9 mouse cellular contexts compared by ENCODE assay signal in the genomic region with DNA sequence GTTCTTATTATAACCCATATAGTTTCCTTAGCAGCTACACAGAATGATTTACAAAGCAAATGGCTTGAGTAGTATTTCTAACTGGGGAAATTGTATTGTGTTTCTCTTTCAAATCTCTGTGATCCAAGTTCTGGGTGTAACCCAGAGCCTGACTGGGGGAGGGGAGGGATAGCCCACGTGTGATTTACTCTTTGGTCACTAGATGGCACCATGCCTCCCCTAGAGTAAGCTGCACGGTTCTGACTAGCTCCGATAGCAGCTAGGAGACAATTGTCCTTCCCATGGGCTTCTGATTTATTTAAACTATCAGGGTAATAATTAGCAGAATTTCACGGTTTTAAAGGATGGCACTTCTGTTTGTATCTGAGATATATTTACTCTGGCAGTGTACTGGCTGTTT.
DNase-seq lines count a peak whose midpoint lies in the region; ATAC-seq and TF ChIP-seq lines count a peak whose summit lies in the region.
"Had no signal": no experiment of that assay in that cellular context is flagged by ENCODE, and none has a peak within 500 bp of the region (broad histone marks: within the 10 kb centered on the region; RNA-seq: fewer than 3 reads in every experiment).

No protein-coding gene starts in this region.

- WGBS in forebrain, embryonic 14.5 days: under 1% methylated on average over 4 of the region's 4 CpGs
- WGBS in hindbrain, embryonic 10.5 days: 4% methylated on average over 4 of the region's 4 CpGs
- WGBS in lung, adult 2 months: 1% methylated on average over 4 of the region's 4 CpGs

- TF ChIP-seq CTCF in layer of hippocampus, adult 2 months (conservative IDR thresholded peaks at IDR 0.05): peak; percentile 97
- TF ChIP-seq CTCF in lung, adult 2 months (IDR thresholded peaks at IDR 0.05; ENCODE audit: insufficient read depth, low read length): peak; percentile 90

- TF ChIP-seq POLR2A in lung, adult 2 months (IDR thresholded peaks at IDR 0.05; ENCODE audit: borderline replicate concordance, extremely low read depth, low read depth, low read length): no peak

- H3K27ac ChIP-seq in forebrain, embryonic 14.5 days (ENCODE audit: low read depth, low read length): no peak overlapping the region
- no peak overlapping the region for H3K27ac ChIP-seq in hindbrain, embryonic 10.5 days
- H3K27ac ChIP-seq in layer of hippocampus, adult 2 months: no peak overlapping the region
- H3K27ac ChIP-seq: liver, embryonic 15.5 days had no signal

- H3K27me3 ChIP-seq in forebrain, embryonic 14.5 days (replicated peaks; ENCODE audit: control insufficient read depth, insufficient read depth, low read length): no peaks in the 10 kb centered on the region
- H3K27me3 ChIP-seq in hindbrain, embryonic 10.5 days (ENCODE audit: insufficient read depth, poor library complexity, severe bottlenecking): no peaks in the 10 kb centered on the region
- H3K27me3 ChIP-seq: liver, embryonic 15.5 days had no signal

- H3K4me2 ChIP-seq in forebrain, embryonic 14.5 days (ENCODE audit: low read length): no peak overlapping the region
- H3K4me2 ChIP-seq: liver, embryonic 15.5 days had no signal

- H3K4me1 ChIP-seq in forebrain, embryonic 14.5 days (ENCODE audit: control insufficient read depth, insufficient read depth, low read length): peaks cover 4% of the 10 kb centered on the region; the same call in 1 of the 2 replicates
- H3K4me1 ChIP-seq in hindbrain, embryonic 10.5 days (replicated peaks): peaks cover 10% of the 10 kb centered on the region
- no peaks in the 10 kb centered on the region for H3K4me1 ChIP-seq in lung, adult 2 months (ENCODE audit: control insufficient read depth, insufficient read depth, low read length)
- H3K4me1 ChIP-seq: liver, embryonic 15.5 days had no signal

- no peaks in the 10 kb centered on the region for H3K36me3 ChIP-seq in forebrain, embryonic 14.5 days (ENCODE audit: control insufficient read depth, insufficient read depth, low read length)
- no peaks in the 10 kb centered on the region for H3K36me3 ChIP-seq in hindbrain, embryonic 10.5 days
- H3K36me3 ChIP-seq: liver, embryonic 15.5 days had no signal

- H3K9me3 ChIP-seq in forebrain, embryonic 14.5 days (replicated peaks; ENCODE audit: control insufficient read depth, low read length): no peaks in the 10 kb centered on the region
- H3K9me3 ChIP-seq in hindbrain, embryonic 10.5 days: no peaks in the 10 kb centered on the region
- H3K9me3 ChIP-seq: liver, embryonic 15.5 days had no signal

- H3K4me3 ChIP-seq in forebrain, embryonic 14.5 days (ENCODE audit: low read depth, low read length): no peak overlapping the region
- no peak overlapping the region for H3K4me3 ChIP-seq in hindbrain, embryonic 10.5 days
- H3K4me3 ChIP-seq in layer of hippocampus, adult 2 months: peak overlapping the region; percentile 2
- H3K4me3 ChIP-seq in lung, adult 2 months (replicated peaks; ENCODE audit: extremely low read depth, low read depth, low read length): no peak overlapping the region
- H3K4me3 ChIP-seq: liver, embryonic 15.5 days had no signal

- DNase-seq in MEL-GATA-1-ER (ENCODE audit: extremely low read depth, low read depth): peak; percentile 8
- peak; percentile 91 for DNase-seq in forebrain, embryonic 14.5 days (ENCODE audit: low spot score)
- DNase-seq in hindbrain, embryonic 10.5 days (ENCODE audit: low spot score): peak; percentile 58
- DNase-seq in layer of hippocampus, adult 2 months (ENCODE audit: low spot score in 2 of 2): peak; percentile 86 to 88
- DNase-seq in lung, adult 2 months: peak; percentile 71
- DNase-seq in testis, postnatal 14 days (ENCODE audit: low spot score): peak; percentile 31

- H3K9ac ChIP-seq in forebrain, embryonic 14.5 days (ENCODE audit: low read length): no peak overlapping the region
- H3K9ac ChIP-seq: liver, embryonic 15.5 days had no signal

- peak; percentile 67 for ATAC-seq in cerebellum, adult (ENCODE audit: insufficient number of reproducible peaks, low FRiP score, low TSS enrichment)
- peak; percentile 95 for ATAC-seq in forebrain, embryonic 14.5 days
- peak; percentile 84; the same call in 1 of the 2 replicates for ATAC-seq in neutrophil, adult 5-6 weeks (ENCODE audit: extremely low read depth, insufficient number of reproducible peaks, low FRiP score, poor library complexity, severe bottlenecking)

Comparison
In these comparisons a context has a peak if more than half of its experiments do, and no peak if none do; other contexts are left out.
1. DNase-seq: peak in every context shown above with its lines; median percentile 91 in forebrain, embryonic 14.5 days; 87 in layer of hippocampus, adult 2 months; 71 in lung, adult 2 months; 58 in hindbrain, embryonic 10.5 days; 31 in testis, postnatal 14 days; 8 in MEL-GATA-1-ER.